Mouse (Mus musculus) CH12.LX (cell line): Measurements from ENCODE around the gene Nrxn3.

Experiments
- CTCF ChIP-seq, 2 experiments: IDR thresholded peaks in 1 of 2; conservative IDR thresholded peaks in 1 of 2; 2 replicates each; pipeline ENCODE4 v1.5.1; 2011 to 2012; ENCODE audit warnings: low read depth in 2 of 2, low read length in 2 of 2, improper control_type of control experiment in 1 of 2, inconsistent platforms in 1 of 2, mild to moderate bottlenecking in 1 of 2, moderate library complexity in 1 of 2
- E2F4 ChIP-seq: IDR thresholded peaks from 2 replicates; pipeline ENCODE4 v1.6.1; 2011; ENCODE audit warnings: low read depth, low read length, improper control_type of control experiment; ENCODE audit not compliant: insufficient replicate concordance
- JUN ChIP-seq: IDR thresholded peaks from 2 replicates; pipeline ENCODE4 v1.6.1; 2011; ENCODE audit warnings: low read depth, mild to moderate bottlenecking, low read length, improper control_type of control experiment, moderate library complexity; ENCODE audit not compliant: insufficient read depth
- MAX ChIP-seq: IDR thresholded peaks from 2 replicates; pipeline ENCODE4 v1.6.1; 2011; ENCODE audit warnings: low read length, improper control_type of control experiment
- MAZ ChIP-seq: IDR thresholded peaks from 2 replicates; pipeline ENCODE4 v1.6.1; 2012; ENCODE audit warnings: low read depth, mild to moderate bottlenecking, inconsistent platforms, low read length, improper control_type of control experiment, moderate library complexity
- MEF2A ChIP-seq: IDR thresholded peaks from 2 replicates; pipeline ENCODE4 v1.6.1; 2014; ENCODE audit warnings: low read depth, mild to moderate bottlenecking, inconsistent platforms, low read length, improper control_type of control experiment, borderline replicate concordance
- MYC ChIP-seq: IDR thresholded peaks from 2 replicates; pipeline ENCODE4 v1.6.1; 2011; ENCODE audit warnings: low read depth, mild to moderate bottlenecking, improper control_type of control experiment, low read length
- POLR2A ChIP-seq: IDR thresholded peaks from 2 replicates; pipeline ENCODE4 v1.6.1; 2011; ENCODE audit warnings: low read depth, mild to moderate bottlenecking, improper control_type of control experiment, low read length
- TBP ChIP-seq: conservative IDR thresholded peaks from 2 replicates; pipeline ENCODE4 v1.6.1; 2011; ENCODE audit warnings: low read depth, low read length, improper control_type of control experiment
- TCF12 ChIP-seq: IDR thresholded peaks from 2 replicates; pipeline ENCODE4 v1.6.1; 2014; ENCODE audit warnings: low read depth, mild to moderate bottlenecking, inconsistent platforms, low read length, improper control_type of control experiment
- USF1 ChIP-seq: IDR thresholded peaks from 2 replicates; pipeline ENCODE4 v1.6.1; 2014; ENCODE audit warnings: low read depth, mild to moderate bottlenecking, inconsistent platforms, low read length, improper control_type of control experiment
- USF2 ChIP-seq: conservative IDR thresholded peaks from 2 replicates; pipeline ENCODE4 v1.6.1; 2011; ENCODE audit warnings: low read depth, low read length, improper control_type of control experiment
- ZMIZ1 ChIP-seq: IDR thresholded peaks from 2 replicates; pipeline ENCODE4 v1.6.1; 2012; ENCODE audit warnings: low read depth, mild to moderate bottlenecking, inconsistent platforms, low read length, improper control_type of control experiment
- ZNF384 ChIP-seq: IDR thresholded peaks from 2 replicates; pipeline ENCODE4 v1.6.1; 2012; ENCODE audit warnings: low read depth, low read length, improper control_type of control experiment, inconsistent platforms

GRCm38 (mm10) chr12:88868288-88868687, 145.6 kb downstream of the Nrxn3 start:
- TF ChIP-seq ZNF384 (no peak), CTCF (conservative IDR thresholded peaks at IDR 0.05 in 1 of 2, IDR thresholded peaks at IDR 0.05 in 1 of 2; ENCODE audit: low read depth in 2 of 2, low read length in 2 of 2) (no peak), E2F4 (no peak), TBP (no peak), POLR2A (no peak), MEF2A (no peak), JUN (no peak), MAX (no peak), MYC (no peak), USF2 (no peak), USF1 (no peak), ZMIZ1 (no peak), MAZ (no peak), TCF12 (no peak)
